Mouse (Mus musculus) myocyte (in vitro differentiated cells): ENCODE data around the gene Grik4. TPM values are rescaled to one million over a fixed set of nuclear protein-coding genes. Genes with fewer than 3 reads are reported as not detected.

Experiments used
- H3K27me3 ChIP-seq: one replicate; pipeline ENCODE4 v1.6.1; 2011; ENCODE audit not compliant: control insufficient read depth, insufficient read depth, insufficient read length
- H3K36me3 ChIP-seq: one replicate; pipeline ENCODE4 v1.6.1; 2011; ENCODE audit not compliant: control insufficient read depth, insufficient read depth
- H3K4me2 ChIP-seq: one replicate; pipeline ENCODE4 v1.6.1; 2011; ENCODE audit warnings: low read depth, control low read depth
- H3K4me3 ChIP-seq: one replicate; pipeline ENCODE4 v1.5.1; 2011; ENCODE audit warnings: mild to moderate bottlenecking, control low read depth, moderate library complexity
- H3K79me2 ChIP-seq: one replicate; pipeline ENCODE4 v1.6.1; 2011; ENCODE audit not compliant: control insufficient read depth, insufficient read depth
- H3ac ChIP-seq: one replicate; pipeline ENCODE4 v1.6.1; 2011; ENCODE audit not compliant: control insufficient read depth, insufficient read length
- CEBPB ChIP-seq: IDR thresholded peaks from 2 replicates; pipeline ENCODE4 v1.6.1; 2011; ENCODE audit warnings: mild to moderate bottlenecking, moderate library complexity; ENCODE audit not compliant: poor library complexity, insufficient read depth, severe bottlenecking
- E2F4 ChIP-seq: IDR thresholded peaks from one replicate; pipeline ENCODE4 v1.6.1; 2011; ENCODE audit warnings: mild to moderate bottlenecking, control low read depth, moderate library complexity; ENCODE audit not compliant: insufficient read depth
- MAX ChIP-seq: IDR thresholded peaks from one replicate; pipeline ENCODE4 v1.6.1; 2011; ENCODE audit warnings: low read depth, mild to moderate bottlenecking, control low read depth
- MYOD1 ChIP-seq, 3 experiments: IDR thresholded peaks; one replicate each; pipeline ENCODE4 v1.6.1; 2011; ENCODE audit warnings: control low read depth in 2 of 3, low read depth in 2 of 3, mild to moderate bottlenecking in 2 of 3, moderate library complexity in 1 of 3; ENCODE audit not compliant: insufficient read length in 2 of 3, control insufficient read depth in 1 of 3
- MYOG ChIP-seq, 3 experiments: IDR thresholded peaks; one replicate each; pipeline ENCODE4 v1.6.1; 2011; ENCODE audit warnings: control low read depth in 2 of 3, low read depth in 2 of 3, mild to moderate bottlenecking in 2 of 3; ENCODE audit not compliant: insufficient read length in 2 of 3, control insufficient read depth in 1 of 3, insufficient read depth in 1 of 3
- POLR2A ChIP-seq: IDR thresholded peaks from one replicate; pipeline ENCODE4 v1.6.1; 2011; ENCODE audit warnings: low read depth, mild to moderate bottlenecking, control low read depth, moderate library complexity; ENCODE audit not compliant: insufficient read length
- POLR2AphosphoS2 ChIP-seq: IDR thresholded peaks from one replicate; pipeline ENCODE4 v1.6.1; 2011; ENCODE audit warnings: low read depth, control low read depth; ENCODE audit not compliant: insufficient read length
- REST ChIP-seq: IDR thresholded peaks from one replicate; pipeline ENCODE4 v1.6.1; 2011; ENCODE audit warnings: mild to moderate bottlenecking, control low read depth, moderate library complexity; ENCODE audit not compliant: insufficient read depth, insufficient read length
- SRF ChIP-seq: IDR thresholded peaks from one replicate; pipeline ENCODE4 v1.6.1; 2011; ENCODE audit warnings: low read depth; ENCODE audit not compliant: control insufficient read depth, insufficient read length
- TCF12 ChIP-seq: IDR thresholded peaks from one replicate; pipeline ENCODE4 v1.6.1; 2011; ENCODE audit warnings: mild to moderate bottlenecking, control low read depth; ENCODE audit not compliant: poor library complexity, insufficient read depth, severe bottlenecking
- TCF3 ChIP-seq: IDR thresholded peaks from one replicate; pipeline ENCODE4 v1.6.1; 2011; ENCODE audit warnings: low read depth, control low read depth; ENCODE audit not compliant: insufficient read length
- USF1 ChIP-seq: IDR thresholded peaks from one replicate; pipeline ENCODE4 v1.6.1; 2011; ENCODE audit warnings: low read depth, mild to moderate bottlenecking, control low read depth, moderate library complexity
- polyA plus RNA-seq: library from polyadenylated mRNA; unstranded; fragments of >200 nt; fragmentation: generic; extraction: Trizol; gene quantifications from one replicate; pipeline ENCODE4 v1.2.1, GENCODE M21; 2012; ENCODE audit warnings: missing spikeins

The Grik4 gene
- polyA plus RNA-seq, 1 experiment: not detected

DNA sequence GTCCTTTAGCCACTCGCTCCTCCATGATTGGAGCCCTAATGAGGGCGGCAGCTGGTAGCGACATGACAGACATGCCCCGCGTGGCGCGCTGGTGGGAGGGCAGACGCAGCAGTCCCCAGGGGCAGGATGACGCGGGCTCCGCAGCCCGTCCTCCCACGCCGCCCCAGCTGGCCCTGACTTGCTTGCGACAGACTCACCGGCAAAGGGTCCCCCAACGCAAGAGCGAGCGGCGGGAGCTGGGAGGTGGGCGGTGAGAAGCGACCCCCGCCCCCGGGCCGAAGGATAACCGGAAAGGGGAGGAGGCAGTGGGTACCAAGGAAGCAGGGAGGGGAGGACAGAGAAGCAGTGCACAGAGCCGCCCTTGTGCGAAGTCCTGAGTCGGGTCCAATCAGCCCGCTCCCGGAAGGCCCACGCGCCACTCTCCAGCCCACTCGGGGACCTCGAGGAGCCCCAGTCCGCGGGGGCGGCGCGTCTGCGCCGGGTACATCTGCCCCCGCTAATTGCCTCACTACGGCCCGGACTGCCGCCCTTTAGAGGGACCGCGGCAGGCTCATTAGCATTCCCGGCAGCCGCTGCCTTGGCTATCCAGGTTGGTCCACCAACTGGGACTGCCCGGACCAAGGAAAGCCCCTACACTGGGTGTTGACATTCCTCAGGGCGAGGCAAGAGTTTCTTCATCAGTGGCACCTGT, 46.8 kb downstream of the Grik4 start:
- Histone ChIP-seq H3K27me3 (peaks cover 50% of the 10 kb centered on the region), H3K79me2 (no peaks in the 10 kb centered on the region), H3K4me3 (no peak overlapping the region), H3K36me3 (no peaks in the 10 kb centered on the region), H3ac (no peak overlapping the region), H3K4me2 (no peak overlapping the region)
- no peak for TF ChIP-seq REST
- TF ChIP-seq USF1: no peak
- TF ChIP-seq MAX: no peak
- TF ChIP-seq POLR2AphosphoS2: no peak
- TF ChIP-seq MYOD1 (IDR thresholded peaks at IDR 0.05; ENCODE audit: control insufficient read depth in 1 of 3, insufficient read length in 2 of 3, low read depth in 2 of 3): no peak
- no peak for TF ChIP-seq SRF
- no peak for TF ChIP-seq E2F4
- no peak for TF ChIP-seq TCF3
- TF ChIP-seq POLR2A: no peak
- TF ChIP-seq CEBPB: no peak
- TF ChIP-seq MYOG (IDR thresholded peaks at IDR 0.05; ENCODE audit: control insufficient read depth in 1 of 3, insufficient read depth in 1 of 3, insufficient read length in 2 of 3, low read depth in 2 of 3): no peak
- no peak for TF ChIP-seq TCF12

DNA sequence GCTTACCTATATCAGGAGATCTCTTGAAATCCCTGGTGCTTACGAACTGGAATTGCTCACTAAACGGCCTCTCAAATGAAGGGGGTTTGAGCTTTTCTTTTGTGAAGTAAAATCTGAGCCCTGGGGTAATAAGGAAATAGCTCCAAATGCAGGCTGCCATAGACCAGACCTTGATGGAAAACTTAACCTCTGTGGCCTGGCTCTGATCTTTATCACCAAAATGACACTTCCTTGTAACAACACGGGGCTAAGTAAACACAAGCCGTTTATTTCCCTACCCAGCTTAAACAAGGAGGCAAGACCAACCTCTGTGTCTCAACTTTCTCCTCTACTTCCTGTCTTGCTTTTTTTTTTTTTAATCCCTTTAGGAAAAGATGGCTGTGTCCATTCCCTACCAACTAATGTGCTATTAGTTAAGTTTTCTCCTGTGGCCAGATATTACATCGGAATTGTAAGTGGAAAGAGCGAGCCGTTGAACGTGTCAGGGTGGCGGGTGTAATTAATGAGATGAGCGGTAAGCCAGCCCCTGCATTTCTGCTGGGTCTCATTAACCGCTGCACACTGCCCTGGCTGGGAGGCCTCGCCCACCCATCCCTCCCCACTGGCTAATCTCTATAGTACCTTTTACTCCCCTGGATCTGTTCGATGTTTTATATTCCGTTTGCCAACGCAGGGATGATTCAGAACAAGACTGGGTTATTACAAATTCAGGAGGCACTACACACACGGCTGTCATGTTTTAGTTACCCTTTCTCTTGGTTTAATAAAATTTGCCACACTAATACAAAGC, 47.7 kb downstream of the Grik4 start:
- H3K4me2 ChIP-seq: no peak overlapping the region
- H3K36me3 ChIP-seq: no peaks in the 10 kb centered on the region
- H3ac ChIP-seq: no peak overlapping the region
- H3K79me2 ChIP-seq: no peaks in the 10 kb centered on the region
- TF ChIP-seq POLR2AphosphoS2 (no peak), MYOG (IDR thresholded peaks at IDR 0.05; ENCODE audit: control insufficient read depth in 1 of 3, insufficient read depth in 1 of 3, insufficient read length in 2 of 3, low read depth in 2 of 3) (no peak), TCF3 (no peak), CEBPB (no peak), E2F4 (no peak), REST (no peak), SRF (no peak), TCF12 (no peak), USF1 (no peak), MYOD1 (IDR thresholded peaks at IDR 0.05; ENCODE audit: control insufficient read depth in 1 of 3, insufficient read length in 2 of 3, low read depth in 2 of 3) (no peak), POLR2A (no peak), MAX (no peak)
- H3K4me3 ChIP-seq: no peak overlapping the region
- peaks cover 45% of the 10 kb centered on the region for H3K27me3 ChIP-seq

DNA sequence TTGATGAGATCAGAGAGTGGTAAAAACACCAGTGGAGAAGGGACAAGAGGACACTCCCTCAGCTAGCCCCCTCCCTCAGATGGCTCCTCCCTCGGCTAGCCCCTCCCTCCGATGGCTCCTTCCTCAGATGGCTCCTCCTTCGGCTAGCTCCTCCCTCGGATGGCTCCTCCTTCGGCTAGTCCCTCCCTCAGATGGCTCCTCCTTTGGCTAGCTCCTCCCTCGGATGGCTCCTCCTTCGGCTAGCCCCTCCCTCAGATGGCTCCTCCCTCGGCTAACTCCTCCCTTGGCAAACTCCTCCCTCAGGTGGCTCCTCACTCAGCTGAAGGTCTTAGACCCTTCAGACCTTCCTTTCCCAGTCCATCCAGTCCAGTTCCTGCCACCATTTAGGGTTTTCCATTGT, 51.5 kb downstream of the Grik4 start:
- H3K79me2 ChIP-seq: no peaks in the 10 kb centered on the region
- no peak overlapping the region for H3K4me3 ChIP-seq
- no peak overlapping the region for H3ac ChIP-seq
- H3K36me3 ChIP-seq: no peaks in the 10 kb centered on the region
- peaks cover 24% of the 10 kb centered on the region for H3K27me3 ChIP-seq
- H3K4me2 ChIP-seq: no peak overlapping the region
- no peak for TF ChIP-seq MYOD1 (IDR thresholded peaks at IDR 0.05; ENCODE audit: control insufficient read depth in 1 of 3, insufficient read length in 2 of 3, low read depth in 2 of 3)
- no peak for TF ChIP-seq CEBPB
- no peak for TF ChIP-seq POLR2AphosphoS2
- TF ChIP-seq TCF12: no peak
- no peak for TF ChIP-seq POLR2A
- no peak for TF ChIP-seq USF1
- TF ChIP-seq REST: no peak
- no peak for TF ChIP-seq TCF3
- no peak for TF ChIP-seq MAX
- no peak for TF ChIP-seq SRF
- TF ChIP-seq MYOG (IDR thresholded peaks at IDR 0.05; ENCODE audit: control insufficient read depth in 1 of 3, insufficient read depth in 1 of 3, insufficient read length in 2 of 3, low read depth in 2 of 3): no peak
- TF ChIP-seq E2F4: no peak

DNA sequence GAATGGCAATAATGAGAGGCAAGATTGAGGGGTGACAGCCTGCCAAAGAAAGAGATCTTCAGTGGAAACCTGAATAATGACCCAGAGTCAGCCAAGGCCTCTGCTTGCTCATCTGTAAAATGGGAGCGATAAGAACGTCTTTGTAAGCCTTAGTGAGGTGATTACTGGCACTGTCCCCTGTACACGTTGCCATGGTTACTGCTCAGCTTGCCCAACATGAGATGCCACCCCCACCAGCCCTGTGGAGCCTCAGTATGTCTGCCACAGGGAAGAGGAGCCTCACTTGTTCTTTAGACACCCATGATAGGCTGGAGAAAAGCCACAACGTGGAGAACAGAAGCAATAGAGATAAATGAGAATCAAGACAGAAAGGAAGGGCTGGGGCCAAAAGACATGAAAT, 56.4 kb downstream of the Grik4 start:
- Histone ChIP-seq H3K36me3 (no peaks in the 10 kb centered on the region), H3ac (no peak overlapping the region), H3K79me2 (no peaks in the 10 kb centered on the region), H3K4me3 (no peak overlapping the region), H3K27me3 (peaks cover 9% of the 10 kb centered on the region), H3K4me2 (no peak overlapping the region)
- no peak for TF ChIP-seq TCF3
- no peak for TF ChIP-seq POLR2A
- TF ChIP-seq MYOD1 (IDR thresholded peaks at IDR 0.05; ENCODE audit: control insufficient read depth in 1 of 3, insufficient read length in 2 of 3, low read depth in 2 of 3): no peak
- TF ChIP-seq MYOG (IDR thresholded peaks at IDR 0.05; ENCODE audit: control insufficient read depth in 1 of 3, insufficient read depth in 1 of 3, insufficient read length in 2 of 3, low read depth in 2 of 3): no peak
- no peak for TF ChIP-seq REST
- TF ChIP-seq E2F4: no peak
- no peak for TF ChIP-seq POLR2AphosphoS2
- TF ChIP-seq MAX: no peak
- no peak for TF ChIP-seq USF1
- no peak for TF ChIP-seq CEBPB
- TF ChIP-seq SRF: no peak
- no peak for TF ChIP-seq TCF12
